Comparison of ENCODE assay signal across 8 mouse cellular contexts in genomic region chr2:121354820-121355592, GRCm38 (mm10). TPM values are rescaled to one million over a fixed set of nuclear protein-coding genes. Genes with fewer than 3 reads are reported as not detected.
DNase-seq lines count a peak whose midpoint lies in the region; ATAC-seq and TF ChIP-seq lines count a peak whose summit lies in the region.

Gene Ppip5k1, minus strand, starts transcription at chr2:121355396.

- no peaks in the 10 kb centered on the region for H3K9me3 ChIP-seq in embryonic facial prominence, embryonic 14.5 days (ENCODE audit: control insufficient read depth, low read length)
- H3K9me3 ChIP-seq in limb, embryonic 13.5 days = no peaks in the 10 kb centered on the region
- no peaks in the 10 kb centered on the region for H3K9me3 ChIP-seq in midbrain, embryonic 16.5 days (replicated peaks; ENCODE audit: control insufficient read depth, low read length, poor library complexity, severe bottlenecking)

- H3K36me3 ChIP-seq in embryonic facial prominence, embryonic 14.5 days (ENCODE audit: control insufficient read depth, insufficient read depth, low read length) = no peaks in the 10 kb centered on the region
- H3K36me3 ChIP-seq in heart, adult 2 months (ENCODE audit: control insufficient read depth, insufficient read depth, low read length) = no peaks in the 10 kb centered on the region
- H3K36me3 ChIP-seq in limb, embryonic 13.5 days = no peaks in the 10 kb centered on the region
- no peaks in the 10 kb centered on the region for H3K36me3 ChIP-seq in midbrain, embryonic 16.5 days (ENCODE audit: control insufficient read depth, insufficient read depth, low read length)

- H3K9ac ChIP-seq in embryonic facial prominence, embryonic 14.5 days (ENCODE audit: low read depth, low read length) = peak within 1 kb of the TSS; percentile 78
- peak within 1 kb of the TSS; percentile 84 for H3K9ac ChIP-seq in heart, adult 2 months (ENCODE audit: low read depth, low read length)
- H3K9ac ChIP-seq in limb, embryonic 13.5 days = peak within 1 kb of the TSS; percentile 77
- H3K9ac ChIP-seq in midbrain, embryonic 16.5 days (ENCODE audit: low read depth, low read length) = peak within 1 kb of the TSS; percentile 94

- peak; percentile 42 for TF ChIP-seq POLR2A in heart, adult 2 months (IDR thresholded peaks at IDR 0.05; ENCODE audit: insufficient read depth, low read depth, low read length)

- H3K4me3 ChIP-seq in embryonic facial prominence, embryonic 14.5 days (ENCODE audit: low read depth, low read length) = peak within 1 kb of the TSS; percentile 68
- H3K4me3 ChIP-seq in heart, adult 2 months = peak within 1 kb of the TSS; percentile 62
- H3K4me3 ChIP-seq in limb, embryonic 13.5 days = peak within 1 kb of the TSS; percentile 63
- peak within 1 kb of the TSS; percentile 80 for H3K4me3 ChIP-seq in midbrain, embryonic 16.5 days (ENCODE audit: low read depth, low read length)

- intact Hi-C loops in heart, adult 2 months (cut with DNase I) = loop anchor here (5.0 kb wide), 3 partner anchors 57 to 168 kb away; partner anchors contain the start of genes Catsper2, Pdia3 and Trp53bp1

- no peaks in the 10 kb centered on the region for H3K79me2 ChIP-seq in heart, adult 2 months (replicated peaks; ENCODE audit: control insufficient read depth, insufficient read depth, low read length)

- DNase-seq in 3T3-L1 (ENCODE audit: low read depth, low spot score) = peak; percentile 97
- peak; percentile 83 to 94 for DNase-seq in adrenal gland, postnatal 4 days (ENCODE audit: low spot score in 2 of 2)
- peak; percentile 98 for DNase-seq in embryonic facial prominence, embryonic 14.5 days (ENCODE audit: low spot score)
- DNase-seq in heart, adult 2 months = peak; percentile 96 to 98
- DNase-seq in kidney, adult 8-10 months = peak; percentile 97 to 98
- peak; percentile 93 to 98 for DNase-seq in spleen, postnatal 10 days (ENCODE audit: low spot score in 2 of 2)

- peak; percentile 91 for TF ChIP-seq CTCF in heart, adult 2 months (IDR thresholded peaks at IDR 0.05)

- peaks cover 14% of the 10 kb centered on the region for H3K4me1 ChIP-seq in embryonic facial prominence, embryonic 14.5 days (ENCODE audit: control insufficient read depth, insufficient read depth, low read length)
- H3K4me1 ChIP-seq in heart, adult 2 months (ENCODE audit: control insufficient read depth, insufficient read depth, low read length) = no peaks in the 10 kb centered on the region; the same call in none of the 2 replicates
- peaks cover 18% of the 10 kb centered on the region for H3K4me1 ChIP-seq in limb, embryonic 13.5 days
- H3K4me1 ChIP-seq in midbrain, embryonic 16.5 days (ENCODE audit: control insufficient read depth, insufficient read depth, low read length) = peaks cover 21% of the 10 kb centered on the region

- WGBS in embryonic facial prominence, embryonic 14.5 days = 1% methylated on average over 56 of the region's 58 CpGs
- 1% methylated on average over 58 of the region's 58 CpGs for WGBS in heart, adult 2 months
- WGBS in limb, embryonic 13.5 days = under 1% methylated on average over 58 of the region's 58 CpGs
- under 1% methylated on average over 58 of the region's 58 CpGs for WGBS in midbrain, embryonic 16.5 days

- peak; percentile 96 for ATAC-seq in embryonic facial prominence, embryonic 14.5 days (ENCODE audit: low read depth)
- peak; percentile 98 for ATAC-seq in limb, embryonic 13.5 days (ENCODE audit: low FRiP score, low read depth)
- ATAC-seq in midbrain, embryonic 16.5 days = peak; percentile 97

- no peaks in the 10 kb centered on the region for H3K27me3 ChIP-seq in embryonic facial prominence, embryonic 14.5 days (replicated peaks; ENCODE audit: control insufficient read depth, insufficient read depth, low read length)
- peaks cover 9% of the 10 kb centered on the region for H3K27me3 ChIP-seq in heart, adult 2 months (ENCODE audit: control insufficient read depth, insufficient read depth, low read length)
- H3K27me3 ChIP-seq in limb, embryonic 13.5 days = peaks cover 26% of the 10 kb centered on the region
- peaks cover 10% of the 10 kb centered on the region; the same call in 1 of the 2 replicates for H3K27me3 ChIP-seq in midbrain, embryonic 16.5 days (ENCODE audit: control insufficient read depth, insufficient read depth, low read depth, low read length)

- peak; percentile 87; the same call in 1 of the 2 replicates for TF ChIP-seq EP300 in heart, adult 2 months (IDR thresholded peaks at IDR 0.05; ENCODE audit: insufficient read depth, low read depth, low read length)

- peak within 1 kb of the TSS; percentile 52 for H3K27ac ChIP-seq in embryonic facial prominence, embryonic 14.5 days (replicated peaks; ENCODE audit: low read depth, low read length)
- H3K27ac ChIP-seq in heart, adult 2 months = peak within 1 kb of the TSS; percentile 85
- H3K27ac ChIP-seq in limb, embryonic 13.5 days = no peak within 1 kb of the TSS
- H3K27ac ChIP-seq in midbrain, embryonic 16.5 days (ENCODE audit: low read length) = peak within 1 kb of the TSS; percentile 89

- H3K4me2 ChIP-seq in embryonic facial prominence, embryonic 14.5 days (ENCODE audit: low read depth, low read length) = peak within 1 kb of the TSS; percentile 87
- peak within 1 kb of the TSS; percentile 70 for H3K4me2 ChIP-seq in limb, embryonic 13.5 days (replicated peaks)
- peak within 1 kb of the TSS; percentile 92 for H3K4me2 ChIP-seq in midbrain, embryonic 16.5 days (ENCODE audit: low read length)

RNA-seq across cellular contexts. Expression of gene Ppip5k1, which starts in this region (rescaled TPM):
- 10 to 100 TPM; 26.1 to 28.0 TPM for total RNA-seq in adrenal gland, postnatal 4 days (2021)
- polyA plus RNA-seq in embryonic facial prominence, embryonic 14.5 days (2014; fragmentation: Nextera tagmentation; extraction: Ambion mirVana) = 7.6 and 9.8 TPM in 2 replicates
- total RNA-seq in heart, adult 2 months (2021) = 10 to 100 TPM; 85.1 to 93.6 TPM
- polyA plus RNA-seq in heart, adult 2 months (2012; rRNA removed) = 44.3 and 65.0 TPM in 2 replicates
- polyA plus RNA-seq in limb, embryonic 13.5 days (2015; fragmentation: Nextera tagmentation; extraction: Ambion mirVana) = 8.1 and 8.8 TPM in 2 replicates
- 23.3 and 24.5 TPM in 2 replicates for polyA plus RNA-seq in midbrain, embryonic 16.5 days (2015; fragmentation: Nextera tagmentation; extraction: Ambion mirVana)
